In genomic region chr1:86415612-86416184, GRCm38 (mm10) we compare ENCODE assay signal across 9 mouse cellular contexts. TPM values are rescaled to one million over a fixed set of nuclear protein-coding genes. Genes with fewer than 3 reads are reported as not detected.
DNase-seq lines count a peak whose midpoint lies in the region; ATAC-seq and TF ChIP-seq lines count a peak whose summit lies in the region.
"Had no signal": no experiment of that assay in that cellular context is flagged by ENCODE, and none has a peak within 500 bp of the region (broad histone marks: within the 10 kb centered on the region; RNA-seq: fewer than 3 reads in every experiment).

No protein-coding gene starts in this region.

- H3K4me3 ChIP-seq in hindbrain, embryonic 12.5 days, result no peak overlapping the region
- no peak overlapping the region for H3K4me3 ChIP-seq in hindbrain, embryonic 14.5 days (replicated peaks; ENCODE audit: low read length)
- H3K4me3 ChIP-seq in liver, embryonic 13.5 days (replicated peaks), result no peak overlapping the region
- no peak overlapping the region for H3K4me3 ChIP-seq in stomach, postnatal 0 days (ENCODE audit: low read depth, low read length)

- H3K9ac ChIP-seq in hindbrain, embryonic 12.5 days, result no peak overlapping the region
- H3K9ac ChIP-seq in hindbrain, embryonic 14.5 days, result no peak overlapping the region
- no peak overlapping the region for H3K9ac ChIP-seq in liver, embryonic 13.5 days
- no peak overlapping the region for H3K9ac ChIP-seq in stomach, postnatal 0 days (ENCODE audit: low read length)

- TF ChIP-seq EP300 in stomach, postnatal 0 days (optimal IDR thresholded peaks at IDR 0.05), result no peak

- H3K4me2 ChIP-seq in hindbrain, embryonic 12.5 days (replicated peaks), result no peak overlapping the region
- H3K4me2 ChIP-seq in hindbrain, embryonic 14.5 days (replicated peaks), result no peak overlapping the region
- H3K4me2 ChIP-seq in liver, embryonic 13.5 days, result no peak overlapping the region
- no peak overlapping the region for H3K4me2 ChIP-seq in stomach, postnatal 0 days (replicated peaks; ENCODE audit: low read depth)

- ATAC-seq in hindbrain, embryonic 12.5 days (ENCODE audit: low FRiP score), result 0 out of 2 replicates have a peak, but pooled peaks have one; percentile 46
- ATAC-seq in hindbrain, embryonic 14.5 days (ENCODE audit: low FRiP score), result no peak
- peak; percentile 54; the same call in 1 of the 2 replicates for ATAC-seq in liver, embryonic 13.5 days (ENCODE audit: low read depth)
- peak; percentile 55 for ATAC-seq in stomach, postnatal 0 days (ENCODE audit: low FRiP score, low TSS enrichment)

- TF ChIP-seq CTCF in stomach, postnatal 0 days (IDR thresholded peaks at IDR 0.05; ENCODE audit: low read depth), result peak; percentile 60

- no peaks in the 10 kb centered on the region for H3K36me3 ChIP-seq in hindbrain, embryonic 12.5 days
- H3K36me3 ChIP-seq in hindbrain, embryonic 14.5 days (replicated peaks; ENCODE audit: control insufficient read depth, insufficient read depth), result no peaks in the 10 kb centered on the region
- H3K36me3 ChIP-seq in liver, embryonic 13.5 days, result no peaks in the 10 kb centered on the region
- H3K36me3 ChIP-seq in stomach, postnatal 0 days (ENCODE audit: control insufficient read depth, insufficient read depth, low read length), result no peaks in the 10 kb centered on the region

- peaks cover 4% of the 10 kb centered on the region for H3K4me1 ChIP-seq in hindbrain, embryonic 12.5 days
- no peaks in the 10 kb centered on the region for H3K4me1 ChIP-seq in hindbrain, embryonic 14.5 days (replicated peaks; ENCODE audit: control insufficient read depth, insufficient read depth, low read length)
- peaks cover 5% of the 10 kb centered on the region for H3K4me1 ChIP-seq in liver, embryonic 13.5 days (replicated peaks)
- no peaks in the 10 kb centered on the region for H3K4me1 ChIP-seq in stomach, postnatal 0 days (replicated peaks; ENCODE audit: control insufficient read depth, insufficient read depth)

- H3K9me3 ChIP-seq in hindbrain, embryonic 12.5 days (replicated peaks), result no peaks in the 10 kb centered on the region
- H3K9me3 ChIP-seq in hindbrain, embryonic 14.5 days (ENCODE audit: control insufficient read depth, low read length), result no peaks in the 10 kb centered on the region
- no peaks in the 10 kb centered on the region for H3K9me3 ChIP-seq in liver, embryonic 13.5 days (replicated peaks)
- no peaks in the 10 kb centered on the region for H3K9me3 ChIP-seq in stomach, postnatal 0 days (ENCODE audit: control insufficient read depth, low read length)

- no peak for DNase-seq in hindbrain, embryonic 14.5 days (ENCODE audit: low spot score)
- peak; percentile 84 for DNase-seq in CD4-positive, CD25-positive, alpha-beta regulatory T cell, adult 2 months (ENCODE audit: low read depth, low spot score)
- DNase-seq in adrenal gland, postnatal 36 days, result peak; percentile 29 to 54
- no peak for DNase-seq in liver, embryonic 13.5 days
- DNase-seq in stomach, postnatal 0 days (ENCODE audit: low spot score), result peak; percentile 38
- DNase-seq in retina, postnatal 1 day, result no peak
- no peak for DNase-seq in frontal cortex, postnatal 10 days (ENCODE audit: low spot score in 2 of 2)

- WGBS in hindbrain, embryonic 12.5 days, result 72% methylated on average over 7 of the region's 7 CpGs
- WGBS in hindbrain, embryonic 14.5 days, result 70% methylated on average over 7 of the region's 7 CpGs
- 44% methylated on average over 7 of the region's 7 CpGs for WGBS in liver, embryonic 13.5 days (ENCODE audit: insufficient replicate concordance)
- 57% methylated on average over 7 of the region's 7 CpGs for WGBS in stomach, postnatal 0 days

- no peaks in the 10 kb centered on the region for H3K27me3 ChIP-seq in hindbrain, embryonic 12.5 days
- no peaks in the 10 kb centered on the region for H3K27me3 ChIP-seq in hindbrain, embryonic 14.5 days (ENCODE audit: control insufficient read depth, insufficient read depth, low read length)
- no peaks in the 10 kb centered on the region for H3K27me3 ChIP-seq in liver, embryonic 13.5 days
- no peaks in the 10 kb centered on the region for H3K27me3 ChIP-seq in stomach, postnatal 0 days (ENCODE audit: control insufficient read depth, insufficient read depth, low read length)

- H3K27ac ChIP-seq in hindbrain, embryonic 12.5 days, result no peak overlapping the region
- no peak overlapping the region for H3K27ac ChIP-seq in hindbrain, embryonic 14.5 days
- H3K27ac ChIP-seq in liver, embryonic 13.5 days, result no peak overlapping the region; the same call in 1 of the 2 replicates
- no peak overlapping the region for H3K27ac ChIP-seq in stomach, postnatal 0 days (replicated peaks)

RNA-seq across cellular contexts. Expression of gene Nmur1, which starts 10.3 kb away (rescaled TPM):
- 0.23 TPM in 1 of 2 replicates, not detected in the other for polyA plus RNA-seq in hindbrain, embryonic 12.5 days (2016; fragmentation: Nextera tagmentation; extraction: Ambion mirVana)
- polyA plus RNA-seq in hindbrain, embryonic 14.5 days (2014; fragmentation: Nextera tagmentation; extraction: Ambion mirVana), result not detected in 2 replicates
- not detected for total RNA-seq in adrenal gland, postnatal 36 days (2021)
- polyA plus RNA-seq in liver, embryonic 13.5 days (2015; fragmentation: Nextera tagmentation; extraction: Ambion mirVana), result not detected in 2 replicates
- polyA plus RNA-seq in stomach, postnatal 0 days (2015; fragmentation: Nextera tagmentation; extraction: Ambion mirVana), result 0.52 and 0.56 TPM in 2 replicates
- polyA plus RNA-seq: limb, embryonic 14.5 days had no signal

RNA-seq across cellular contexts. Expression of gene Tex44, which starts 10.4 kb away (rescaled TPM):
- polyA plus RNA-seq in hindbrain, embryonic 12.5 days (2016; fragmentation: Nextera tagmentation; extraction: Ambion mirVana), result not detected in 2 replicates
- not detected in 2 replicates for polyA plus RNA-seq in hindbrain, embryonic 14.5 days (2014; fragmentation: Nextera tagmentation; extraction: Ambion mirVana)
- total RNA-seq in adrenal gland, postnatal 36 days (2021), result not detected
- polyA plus RNA-seq in liver, embryonic 13.5 days (2015; fragmentation: Nextera tagmentation; extraction: Ambion mirVana), result not detected in 2 replicates
- not detected in 2 replicates for polyA plus RNA-seq in stomach, postnatal 0 days (2015; fragmentation: Nextera tagmentation; extraction: Ambion mirVana)
- polyA plus RNA-seq: limb, embryonic 14.5 days had no signal

RNA-seq across cellular contexts. Expression of gene Ncl, which starts 56.5 kb away (rescaled TPM):
- 345 and 366 TPM in 2 replicates for polyA plus RNA-seq in hindbrain, embryonic 12.5 days (2016; fragmentation: Nextera tagmentation; extraction: Ambion mirVana)
- polyA plus RNA-seq in hindbrain, embryonic 14.5 days (2014; fragmentation: Nextera tagmentation; extraction: Ambion mirVana), result 144 and 145 TPM in 2 replicates
- 100 to 1,000 TPM; 222 to 234 TPM for total RNA-seq in adrenal gland, postnatal 36 days (2021)
- 423 and 530 TPM in 2 replicates for polyA plus RNA-seq in liver, embryonic 13.5 days (2015; fragmentation: Nextera tagmentation; extraction: Ambion mirVana)
- polyA plus RNA-seq in stomach, postnatal 0 days (2015; fragmentation: Nextera tagmentation; extraction: Ambion mirVana), result 198 and 202 TPM in 2 replicates

Comparison
In these comparisons a context has a peak if more than half of its experiments do, and no peak if none do; other contexts are left out.
1. DNase-seq: peak in CD4-positive, CD25-positive, alpha-beta regulatory T cell, adult 2 months (single experiment), adrenal gland, postnatal 36 days (2 of 2) and stomach, postnatal 0 days (single experiment); none in hindbrain, embryonic 14.5 days (single experiment), liver, embryonic 13.5 days (single experiment), retina, postnatal 1 day (single experiment) and frontal cortex, postnatal 10 days (0 of 2).